Mouse (Mus musculus) heart, adult 2 months (tissue): ENCODE measurements around the gene Luc7l.

ENCODE experiments used
- CTCF ChIP-seq: fragments of 200-600 bp; IDR thresholded peaks from 2 replicates; pipeline ENCODE4 v1.8.1; 2022; ENCODE audit warnings: antibody characterized with exemption, mild to moderate bottlenecking, moderate library complexity
- EP300 ChIP-seq: fragments of 200-500 bp; IDR thresholded peaks from 2 replicates; pipeline ENCODE4 v1.6.1; 2011; ENCODE audit warnings: low read depth, low read length, control low read depth; ENCODE audit not compliant: insufficient read depth
- POLR2A ChIP-seq: fragments of 200-500 bp; IDR thresholded peaks from 2 replicates; pipeline ENCODE4 v1.6.1; 2011; ENCODE audit warnings: mild to moderate bottlenecking, low read depth, low read length, control low read depth; ENCODE audit not compliant: insufficient read depth

- no peak for TF ChIP-seq CTCF
- no peak for TF ChIP-seq EP300
- no peak for TF ChIP-seq POLR2A
These were observed 46.3 kb upstream of the Luc7l start for GRCm38 (mm10) chr17:26206392-26206791.
